Mouse (Mus musculus) kidney, adult 2 months (tissue): ENCODE results near the gene Txndc9.

Experiments used
- CTCF ChIP-seq: fragments of 200-500 bp; conservative IDR thresholded peaks from 2 replicates; pipeline ENCODE4 v1.5.1; 2011; ENCODE audit warnings: low read depth, mild to moderate bottlenecking, control low read depth, low read length, moderate library complexity, mixed read lengths; ENCODE audit not compliant: insufficient read depth, insufficient read length
- POLR2A ChIP-seq: fragments of 200-500 bp; IDR thresholded peaks from one replicate; pipeline ENCODE4 v1.6.1; 2011; ENCODE audit warnings: low read depth, low read length, control low read depth

GRCm38 (mm10) chr1:38012104-38012503, 14.4 kb upstream of the Txndc9 start:
- no peak for TF ChIP-seq CTCF
- TF ChIP-seq POLR2A = no peak
